Mouse (Mus musculus): ENCODE measurements around the gene Vmn1r188.
"Not testable (repeated sequence)": the region's sequence is repeated elsewhere in the genome, so short reads cannot be mapped to it uniquely, and the experiment has no call there.

Vmn1r188 gene

DNA sequence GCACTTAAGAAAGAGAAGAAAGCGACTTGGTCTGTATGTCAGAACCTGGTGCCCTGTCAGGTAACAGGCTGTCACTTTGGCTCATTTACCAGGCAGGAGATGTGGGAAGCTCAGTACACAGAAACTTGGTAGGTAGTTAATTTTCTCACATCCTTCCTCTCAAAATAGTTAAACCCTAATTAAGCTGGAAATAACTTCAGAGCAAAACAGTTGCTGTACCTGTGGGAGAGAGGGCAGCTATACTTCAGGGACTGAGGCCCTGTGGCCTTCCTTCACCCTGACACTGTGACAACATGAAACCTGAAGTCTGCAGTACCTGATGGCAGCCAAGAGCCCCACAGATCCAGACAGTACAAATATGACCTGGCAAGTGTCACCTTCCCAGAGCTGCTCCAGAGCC lies at the start of gene Vmn1r188:
Gene Vmn1r188, plus strand, starts transcription at position 301 of the 400 bp plus-strand sequence.
- CTCF ChIA-PET = not testable (repeated sequence)

DNA sequence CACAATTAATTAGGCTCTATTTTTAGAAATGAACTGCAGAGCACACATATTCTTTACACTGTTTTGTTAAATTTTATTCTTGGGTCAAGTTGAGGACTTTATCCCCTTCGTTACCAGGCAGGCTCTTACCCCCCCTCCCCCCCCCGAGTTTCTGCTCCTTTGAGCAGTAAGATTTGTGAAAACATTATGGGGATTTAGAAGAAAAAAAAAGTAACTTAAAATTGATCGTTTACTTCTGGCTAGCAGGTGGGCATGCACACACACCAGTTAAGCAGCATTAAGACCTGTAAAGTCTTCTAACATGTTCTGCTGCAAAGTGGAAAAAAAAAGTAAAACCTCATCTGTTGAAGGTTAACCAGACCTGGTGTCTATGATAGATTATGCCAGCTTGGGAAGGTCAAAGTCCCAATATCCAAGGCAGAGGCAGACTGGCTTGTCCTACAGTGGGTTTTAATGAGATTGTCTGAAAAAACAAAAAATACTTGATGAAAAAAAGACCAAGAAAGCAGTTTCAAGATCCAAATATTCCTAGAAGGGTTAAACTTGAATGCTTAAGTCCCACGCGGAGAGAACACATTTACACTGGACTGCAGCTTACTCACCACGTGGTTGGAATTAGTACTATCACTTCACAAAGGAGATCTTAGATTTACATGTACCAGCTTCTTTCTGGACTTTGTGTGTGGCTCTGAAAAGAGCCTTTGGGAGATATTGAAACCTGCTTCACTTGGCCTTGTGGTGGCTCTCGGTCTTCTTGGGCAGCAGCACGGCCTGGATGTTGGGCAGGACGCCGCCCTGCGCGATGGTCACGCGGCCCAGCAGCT lies 49.6 kb upstream of the Vmn1r188 start:
- CTCF ChIA-PET = no interaction called here

DNA sequence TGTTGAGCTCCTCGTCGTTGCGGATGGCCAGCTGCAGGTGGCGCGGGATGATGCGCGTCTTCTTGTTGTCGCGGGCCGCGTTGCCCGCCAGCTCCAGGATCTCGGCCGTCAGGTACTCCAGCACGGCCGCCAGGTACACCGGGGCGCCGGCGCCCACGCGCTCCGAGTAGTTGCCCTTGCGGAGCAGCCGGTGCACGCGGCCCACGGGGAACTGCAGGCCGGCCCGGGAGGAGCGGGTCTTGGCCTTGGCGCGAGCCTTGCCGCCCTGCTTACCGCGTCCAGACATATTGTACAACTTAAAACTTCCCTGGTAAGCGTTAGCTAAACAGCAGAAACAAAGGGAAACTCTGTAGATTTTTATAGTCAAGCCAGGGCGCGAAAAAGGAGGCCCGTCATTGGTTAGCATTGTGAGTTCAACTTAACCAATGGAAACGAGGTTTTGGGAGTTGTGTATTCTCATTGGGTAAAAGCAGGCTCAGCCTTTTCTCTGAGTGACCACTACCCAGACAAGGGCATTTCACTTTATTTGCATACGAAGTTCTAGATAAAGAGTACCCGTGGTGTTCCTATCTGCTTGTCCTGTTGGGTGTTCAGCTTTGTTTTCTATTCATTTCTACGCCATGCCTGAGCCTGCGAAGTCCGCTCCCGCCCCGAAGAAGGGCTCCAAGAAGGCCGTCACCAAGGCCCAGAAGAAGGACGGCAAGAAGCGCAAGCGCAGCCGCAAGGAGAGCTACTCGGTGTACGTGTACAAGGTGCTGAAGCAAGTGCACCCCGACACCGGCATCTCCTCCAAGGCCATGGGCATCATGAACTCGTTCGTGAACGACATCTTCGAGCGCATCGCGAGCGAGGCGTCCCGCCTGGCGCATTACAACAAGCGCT lies 48.7 kb upstream of the Vmn1r188 start, which contains the start of the genes Hist1h2ah and Hist1h2bk:
Gene Hist1h2ah, minus strand, starts transcription at position 302 of the 882 bp plus-strand sequence.
Gene Hist1h2bk, plus strand, starts transcription at position 604 of the 882 bp plus-strand sequence.
- CTCF ChIA-PET = interaction anchor here (0.5 kb wide), 1 partner anchor 8 kb away, joined by 3 read pairs; the partner anchor contains the start of gene Hist1h2bj

DNA sequence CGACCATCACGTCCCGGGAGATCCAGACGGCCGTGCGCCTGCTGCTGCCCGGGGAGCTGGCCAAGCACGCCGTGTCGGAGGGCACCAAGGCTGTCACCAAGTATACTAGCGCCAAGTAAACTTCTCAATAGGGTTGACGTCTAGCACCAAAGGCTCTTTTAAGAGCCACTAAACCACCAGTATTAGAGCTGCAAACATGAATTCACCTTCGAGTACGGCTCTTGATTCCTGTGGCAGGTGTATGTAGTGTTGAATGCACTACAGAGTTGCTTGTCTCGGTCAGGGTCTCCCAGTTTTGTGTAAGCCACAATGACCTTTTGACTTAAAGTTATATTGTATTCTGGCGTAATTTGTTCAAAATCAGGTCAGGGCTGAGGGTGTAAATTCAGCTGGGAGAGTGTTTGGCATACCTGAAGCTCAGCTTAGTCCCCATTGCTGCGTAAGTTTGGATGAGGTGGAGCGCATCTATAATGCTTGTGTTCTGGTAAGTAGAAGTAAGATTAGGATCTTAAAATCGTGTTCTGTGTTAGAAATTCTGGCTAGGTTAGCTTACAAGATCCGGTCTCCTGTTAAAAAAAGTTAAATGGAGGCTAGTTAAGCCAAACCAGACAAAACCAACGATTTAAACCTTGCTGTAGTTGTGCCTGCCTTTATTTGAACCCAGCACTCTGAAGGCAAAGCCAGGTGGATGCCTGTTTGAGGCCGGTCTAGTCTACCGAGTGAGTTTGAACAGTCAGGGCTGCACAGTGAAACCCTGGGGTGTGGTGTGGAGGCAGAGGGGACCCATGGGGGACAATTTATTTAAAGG lies 47.9 kb upstream of the Vmn1r188 start:
- CTCF ChIA-PET = interaction anchor here (0.6 kb wide), 1 partner anchor 57 kb away, joined by 3 read pairs; no protein-coding TSS in a partner anchor

DNA sequence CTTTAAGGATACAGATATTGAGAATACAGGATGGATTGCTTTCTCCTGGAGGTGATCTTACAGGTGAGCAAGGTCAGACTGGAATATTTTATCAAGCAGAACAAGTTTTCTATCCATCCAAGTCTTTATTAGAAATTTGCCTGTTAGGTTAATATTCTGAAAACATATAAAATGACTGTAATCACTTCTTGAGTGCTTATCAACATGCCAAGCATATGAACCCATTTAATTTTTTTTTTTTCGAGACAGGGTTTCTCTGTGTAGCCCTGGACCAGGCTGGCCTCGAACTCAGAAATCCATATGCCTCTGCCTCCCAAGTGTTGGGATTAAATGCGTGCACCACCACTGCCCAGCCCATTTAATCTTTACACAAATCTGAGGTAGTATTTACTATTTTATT lies 47.3 kb upstream of the Vmn1r188 start:
- CTCF ChIA-PET = interaction anchor here (0.6 kb wide), 2 partner anchors 58 to 346 kb away, joined by 3 to 4 read pairs; no protein-coding TSS in a partner anchor

DNA sequence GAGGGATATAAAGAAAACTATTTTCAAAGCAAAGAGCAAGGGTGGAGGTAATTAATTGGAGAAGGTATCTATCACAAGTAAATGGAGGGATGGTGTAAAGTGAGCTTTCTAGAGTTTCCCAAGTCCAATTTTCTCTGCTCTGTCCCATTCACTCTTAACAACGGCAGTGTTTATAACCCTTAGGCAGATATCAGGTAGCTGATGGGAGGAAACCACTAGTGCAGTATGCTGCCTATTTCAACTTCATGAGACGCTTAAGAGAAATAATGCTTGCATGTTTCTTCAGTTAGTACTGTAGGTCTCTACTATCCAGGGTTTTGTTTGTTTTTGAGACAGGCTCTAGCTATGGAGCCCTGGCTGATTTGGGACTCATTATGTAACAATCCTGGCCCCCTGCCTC lies 46.8 kb upstream of the Vmn1r188 start:
- CTCF ChIA-PET = interaction anchor here (0.6 to 0.7 kb wide), 4 partner anchors 58 to 1523 kb away, joined by 3 to 6 read pairs (median 4); no protein-coding TSS in a partner anchor

DNA sequence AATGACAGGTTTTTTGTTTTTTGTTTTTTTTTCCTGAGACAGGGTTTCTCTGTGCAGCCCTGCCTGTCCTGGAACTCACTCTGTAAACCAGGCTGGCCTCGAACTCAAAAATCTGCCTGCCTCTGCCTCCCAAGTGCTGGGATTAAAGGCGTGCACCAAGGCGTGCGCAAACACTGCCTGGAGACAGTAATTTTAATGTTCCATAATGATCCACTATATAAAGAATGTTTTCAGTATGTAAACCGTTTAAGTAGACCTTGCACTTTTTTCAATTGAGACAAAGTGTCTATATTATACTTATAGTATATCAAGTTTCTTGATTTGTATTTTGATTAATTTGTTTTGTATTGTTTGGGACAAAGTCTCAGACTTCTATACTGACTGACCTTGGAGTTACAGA lies 44.9 kb upstream of the Vmn1r188 start:
- CTCF ChIA-PET = interaction anchor here (1.1 kb wide), 1 partner anchor 8 kb away, joined by 4 read pairs; no protein-coding TSS in a partner anchor

DNA sequence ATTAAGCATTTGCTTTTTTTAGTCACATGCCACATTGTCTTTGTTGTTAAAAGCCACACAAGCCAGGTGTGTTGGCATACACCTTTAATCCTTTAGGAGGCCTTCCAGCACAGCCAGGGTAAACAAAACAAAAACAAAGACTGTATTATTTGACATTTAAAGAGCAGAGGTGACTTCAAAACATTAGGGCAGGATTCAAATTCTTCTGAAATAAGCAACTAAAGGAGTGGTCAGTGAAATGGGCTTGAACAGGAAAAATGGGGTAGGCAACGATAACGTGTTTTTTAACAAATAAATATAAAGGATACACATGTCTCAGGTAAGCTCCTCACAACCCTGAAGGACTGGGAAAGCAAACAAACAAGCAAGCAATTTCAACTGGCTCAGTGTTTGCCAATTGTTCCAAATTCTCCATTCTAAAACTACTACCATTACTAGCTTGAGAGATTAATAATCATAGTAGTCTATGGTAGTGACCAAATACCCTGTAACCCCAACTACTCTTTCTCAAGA lies 44.2 kb upstream of the Vmn1r188 start:
- CTCF ChIA-PET = interaction anchor here (0.6 to 1.5 kb wide), 3 partner anchors 9 to 1356 kb away, joined by 3 to 4 read pairs (median 4); no protein-coding TSS in a partner anchor

DNA sequence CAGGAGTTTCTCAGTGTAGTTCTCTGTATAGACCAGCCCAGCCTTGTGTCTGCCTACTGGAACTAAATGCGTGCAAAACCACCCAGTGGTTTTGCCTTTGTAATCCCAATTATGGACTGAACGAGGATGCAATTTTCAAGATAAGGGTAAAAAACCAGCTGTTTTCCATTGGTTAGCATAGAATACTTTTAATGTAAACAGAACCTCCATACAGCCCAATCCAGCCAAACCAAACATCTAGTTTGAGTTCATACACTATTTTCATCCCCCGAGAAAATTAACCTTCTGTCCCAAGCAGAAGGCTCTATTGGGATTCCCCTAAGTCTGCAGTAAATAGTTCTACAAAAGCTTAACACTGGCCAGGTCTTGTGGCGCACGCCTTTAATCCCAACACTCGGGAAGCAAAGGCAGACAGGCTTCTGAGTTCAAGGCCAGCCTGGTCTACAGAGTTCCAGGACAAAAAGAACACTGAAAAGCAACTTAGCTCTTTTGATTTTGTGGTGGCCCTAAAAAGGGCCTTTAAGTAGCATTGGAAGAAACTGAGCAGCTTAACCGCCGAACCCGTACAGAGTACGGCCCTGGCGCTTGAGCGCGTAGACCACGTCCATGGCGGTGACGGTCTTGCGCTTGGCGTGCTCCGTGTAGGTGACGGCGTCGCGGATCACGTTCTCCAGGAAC lies 43.6 kb upstream of the Vmn1r188 start:
- CTCF ChIA-PET = interaction anchor here (1.5 kb wide), 1 partner anchor 11 kb away, joined by 4 read pairs; no protein-coding TSS in a partner anchor

DNA sequence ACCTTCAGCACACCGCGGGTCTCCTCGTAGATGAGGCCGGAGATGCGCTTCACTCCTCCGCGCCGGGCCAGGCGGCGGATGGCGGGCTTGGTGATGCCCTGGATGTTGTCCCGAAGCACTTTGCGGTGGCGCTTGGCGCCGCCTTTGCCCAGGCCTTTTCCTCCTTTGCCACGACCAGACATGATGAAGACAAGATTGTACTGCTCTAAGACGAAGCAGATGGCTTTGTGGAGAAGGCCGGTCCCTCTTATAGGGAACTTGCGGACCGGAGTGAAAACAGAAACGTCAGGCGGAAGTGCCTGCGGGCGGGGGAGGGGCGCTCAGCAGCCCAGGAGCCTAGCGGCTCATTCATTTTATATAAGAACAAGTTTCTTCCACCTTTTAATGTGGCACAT lies 43.1 kb upstream of the Vmn1r188 start, which contains the start of gene Hist1h4i:
Gene Hist1h4i, minus strand, starts transcription at position 221 of the 395 bp plus-strand sequence.
- CTCF ChIA-PET = interaction anchor here (1.5 kb wide), 1 partner anchor 12 kb away, joined by 4 read pairs; no protein-coding TSS in a partner anchor

DNA sequence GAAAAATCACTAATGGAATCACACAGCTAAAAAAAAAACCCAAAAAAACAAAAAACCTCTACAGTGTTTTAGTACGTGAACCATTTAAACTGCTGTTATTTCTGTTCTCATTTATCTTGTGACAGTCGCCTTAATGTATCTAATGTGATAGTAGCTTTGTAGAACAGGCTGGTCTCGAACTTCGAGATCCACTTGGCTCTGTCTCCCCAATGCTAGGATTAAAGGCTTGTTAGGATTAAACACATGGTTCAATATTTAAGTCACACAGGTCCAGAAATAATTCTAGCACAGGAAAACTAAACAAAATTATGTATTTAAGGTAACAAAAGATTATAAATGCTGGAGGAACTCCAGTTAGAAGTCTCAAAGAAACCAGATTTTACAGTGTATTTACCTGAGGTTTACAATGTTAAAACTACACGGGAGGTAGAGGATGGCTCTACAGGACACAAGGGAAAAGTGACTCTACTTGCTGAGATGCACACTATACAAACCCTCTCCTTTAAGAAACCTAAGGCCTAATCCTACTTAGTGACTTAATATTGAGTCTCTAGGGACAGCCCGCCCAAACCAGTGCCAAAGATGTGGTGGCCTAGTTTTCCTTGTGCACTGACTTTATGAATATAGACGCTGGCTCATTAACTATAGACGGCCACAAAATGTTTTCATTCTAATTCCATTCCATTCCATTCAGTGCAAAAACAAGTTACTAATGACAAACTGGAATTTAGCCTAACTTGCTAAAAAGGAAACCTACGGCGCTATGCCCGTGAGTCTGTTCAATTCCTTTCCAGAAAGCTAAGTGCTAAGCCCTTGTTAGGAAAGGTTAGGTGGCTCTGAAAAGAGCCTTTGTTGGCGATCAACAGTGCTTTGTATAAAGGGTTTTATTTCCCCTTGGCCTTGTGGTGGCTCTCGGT lies 42.3 kb upstream of the Vmn1r188 start:
- CTCF ChIA-PET = interaction anchor here (0.7 kb wide), 1 partner anchor 1419 kb away, joined by 3 read pairs; no protein-coding TSS in a partner anchor

DNA sequence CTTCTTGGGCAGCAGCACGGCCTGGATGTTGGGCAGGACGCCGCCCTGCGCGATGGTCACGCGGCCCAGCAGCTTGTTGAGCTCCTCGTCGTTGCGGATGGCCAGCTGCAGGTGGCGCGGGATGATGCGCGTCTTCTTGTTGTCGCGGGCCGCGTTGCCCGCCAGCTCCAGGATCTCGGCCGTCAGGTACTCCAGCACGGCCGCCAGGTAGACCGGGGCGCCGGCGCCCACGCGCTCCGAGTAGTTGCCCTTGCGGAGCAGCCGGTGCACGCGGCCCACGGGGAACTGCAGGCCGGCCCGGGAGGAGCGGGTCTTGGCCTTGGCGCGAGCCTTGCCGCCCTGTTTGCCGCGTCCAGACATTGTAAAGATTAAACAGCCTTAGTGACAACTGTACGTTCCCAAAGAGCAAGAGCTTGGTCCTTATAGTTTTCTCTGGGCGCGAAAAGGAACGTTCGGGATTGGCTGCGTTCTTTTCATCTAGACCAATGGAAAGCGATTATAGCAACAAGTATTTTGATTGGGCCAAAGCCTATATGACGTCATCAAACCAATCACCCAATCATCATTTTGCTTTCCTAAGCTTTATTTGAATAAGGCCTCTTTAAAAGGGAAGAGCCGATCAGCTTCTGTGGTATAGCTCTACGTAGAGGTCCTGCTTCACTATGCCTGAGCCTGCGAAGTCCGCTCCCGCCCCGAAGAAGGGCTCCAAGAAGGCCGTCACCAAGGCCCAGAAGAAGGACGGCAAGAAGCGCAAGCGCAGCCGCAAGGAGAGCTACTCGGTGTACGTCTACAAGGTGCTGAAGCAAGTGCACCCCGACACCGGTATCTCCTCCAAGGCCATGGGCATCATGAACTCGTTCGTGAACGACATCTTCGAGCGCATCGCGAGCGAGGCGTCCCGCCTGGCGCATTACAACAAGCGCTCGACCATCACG lies 41.4 kb upstream of the Vmn1r188 start, which contains the start of the genes Hist1h2ag and Hist1h2bj:
Gene Hist1h2ag, minus strand, starts transcription at position 377 of the 935 bp plus-strand sequence.
Gene Hist1h2bj, plus strand, starts transcription at position 647 of the 935 bp plus-strand sequence.
- CTCF ChIA-PET = interaction anchor here (0.7 to 1.1 kb wide), 3 partner anchors 7 to 1390 kb away, joined by 3 read pairs; partner anchors contain the start of genes Hist1h2ah and Hist1h2bk

DNA sequence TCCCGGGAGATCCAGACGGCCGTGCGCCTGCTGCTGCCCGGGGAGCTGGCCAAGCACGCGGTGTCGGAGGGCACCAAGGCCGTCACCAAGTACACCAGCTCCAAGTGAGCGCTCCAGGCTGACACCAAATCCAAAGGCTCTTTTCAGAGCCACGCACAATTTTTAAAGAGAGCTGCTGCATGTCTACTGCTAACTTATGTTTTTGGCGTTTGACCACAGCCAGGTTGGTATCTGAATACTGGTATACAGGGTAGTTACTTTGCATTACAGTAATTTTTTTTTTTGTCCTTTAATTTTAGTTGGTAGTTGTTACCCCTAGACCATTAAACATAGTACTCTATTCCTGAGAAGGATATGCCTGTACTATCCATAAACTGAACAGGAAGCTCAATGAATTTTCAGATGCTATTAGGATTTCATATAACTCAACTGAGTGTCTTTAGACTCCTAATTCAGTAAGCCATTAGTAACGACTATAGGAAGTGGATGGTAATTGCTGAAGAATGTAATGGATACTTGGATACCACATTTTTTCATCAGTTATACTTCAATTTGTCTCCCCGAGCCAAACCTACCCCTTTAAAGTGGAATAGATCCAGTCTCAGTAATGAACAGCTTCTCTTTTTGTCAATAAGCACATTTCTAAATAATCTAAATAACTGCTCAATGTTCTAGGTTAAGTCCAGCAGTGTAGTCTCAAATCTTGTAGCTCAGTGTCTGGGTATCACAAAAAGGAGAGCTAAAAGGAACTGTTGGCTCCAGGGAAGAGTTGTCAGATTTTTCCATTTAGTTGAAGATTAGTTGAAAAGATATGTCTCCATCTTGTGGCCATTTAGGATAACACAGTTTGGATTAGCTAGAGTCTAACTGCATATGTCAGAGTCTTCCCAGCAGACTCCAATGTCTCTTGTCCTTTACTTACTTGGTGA lies 40.5 kb upstream of the Vmn1r188 start:
- CTCF ChIA-PET = interaction anchor here (0.6 to 1.1 kb wide), 6 partner anchors 8 to 1389 kb away, joined by 3 to 14 read pairs (median 4); partner anchors contain the start of genes Hist1h2ah and Hist1h2bk

DNA sequence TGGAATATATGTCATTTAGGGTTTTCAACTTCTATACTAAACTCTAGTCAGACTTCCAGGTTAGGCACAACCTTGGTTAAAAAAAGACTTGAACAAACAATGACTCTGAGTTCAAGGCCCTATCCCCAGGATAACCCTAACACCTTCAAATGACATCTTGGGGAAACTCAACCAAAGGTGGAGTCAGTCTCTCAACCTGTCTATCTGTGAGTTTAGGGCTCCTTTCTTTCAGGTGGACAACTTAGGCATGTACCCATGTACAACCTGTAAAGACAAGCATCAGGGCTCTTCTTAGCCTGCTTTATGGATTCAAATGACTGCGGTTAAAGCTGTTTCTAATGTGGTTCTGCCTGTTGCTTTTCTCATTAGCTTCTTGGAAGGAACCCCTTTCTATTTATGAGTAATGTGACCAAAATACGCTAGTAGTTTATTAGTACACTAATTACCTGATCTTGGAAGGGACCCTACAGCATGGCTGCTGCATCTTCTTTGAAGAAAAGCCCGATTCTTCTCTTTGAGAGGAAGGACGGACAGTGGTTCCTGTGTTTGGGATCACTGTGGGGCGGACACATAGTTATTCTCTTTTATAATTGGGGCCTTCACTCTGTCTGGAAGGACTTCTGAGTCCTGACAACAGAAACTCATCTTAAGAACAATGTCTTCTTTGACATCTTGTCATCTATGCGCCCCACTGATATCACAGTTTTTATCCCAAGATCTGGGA lies 39.6 kb upstream of the Vmn1r188 start:
- CTCF ChIA-PET = interaction anchor here (0.6 kb wide), 1 partner anchor 114 kb away, joined by 4 read pairs; no protein-coding TSS in a partner anchor

DNA sequence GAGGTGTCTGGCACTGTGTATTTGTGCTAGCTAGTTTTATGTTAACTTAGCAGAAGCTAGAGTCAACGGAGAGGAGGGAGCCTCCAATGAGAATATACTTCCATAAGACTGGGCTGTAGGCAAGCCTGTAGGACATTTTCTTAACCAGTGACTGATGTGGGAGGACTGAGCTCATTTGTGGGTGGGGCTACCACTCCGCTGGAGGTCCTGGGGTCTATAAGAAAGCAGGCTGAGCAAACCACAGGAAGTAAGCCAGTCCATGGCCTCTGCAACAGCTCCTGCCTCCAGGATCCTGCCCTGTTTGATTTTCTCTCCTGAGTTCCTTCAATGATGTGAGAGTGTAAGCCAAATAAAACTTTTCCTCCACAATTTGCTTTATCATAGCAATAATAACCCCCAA lies 38.9 kb upstream of the Vmn1r188 start:
- CTCF ChIA-PET = no interaction called here
